Mouse (Mus musculus): ENCODE results near the gene Ager. TPM values are rescaled to one million over a fixed set of nuclear protein-coding genes. Genes with fewer than 3 reads are reported as not detected.

Gene Ager
- polyA plus RNA-seq, 1 experiment: 0.33 TPM

GRCm38 (mm10) chr17:34606186-34607039 is 8.8 kb downstream of the Ager start:
- Histone ChIP-seq H3K9me3 (ENCODE audit: control insufficient read depth, low read length) (no peaks in the 10 kb centered on the region), H3K4me1 (ENCODE audit: control insufficient read depth) (peaks cover 66% of the 10 kb centered on the region), H3K4me3 (replicated peaks) (peak overlapping the region; percentile 94), H3K36me3 (ENCODE audit: control insufficient read depth) (peaks cover 40% of the 10 kb centered on the region), H3K27me3 (ENCODE audit: control insufficient read depth) (no peaks in the 10 kb centered on the region)
- TF ChIP-seq GATA1 (IDR thresholded peaks at IDR 0.05; ENCODE audit: low read length) (no peak), TAL1 (IDR thresholded peaks at IDR 0.05; ENCODE audit: low read length) (no peak)

DNA sequence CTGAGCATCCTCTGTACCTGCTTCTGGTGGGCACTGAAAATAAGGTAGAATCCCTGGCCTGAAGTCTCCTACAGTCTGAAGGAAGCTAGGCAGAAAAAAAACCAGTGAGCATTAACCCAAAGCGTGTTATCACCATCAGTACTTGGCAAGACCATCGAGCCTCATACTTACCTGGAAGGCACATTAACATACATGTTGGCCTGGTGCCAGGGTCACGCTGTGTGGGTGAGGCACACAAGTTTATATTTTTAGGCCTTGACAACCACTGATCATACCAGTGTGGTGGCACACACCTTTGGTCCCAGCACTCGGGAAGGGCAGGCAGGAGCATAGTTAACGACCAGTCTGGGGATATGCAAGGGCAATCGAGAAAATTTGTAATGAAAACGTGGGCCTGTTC is 10.3 kb downstream of the Ager start:
- Histone ChIP-seq H3K27me3 (ENCODE audit: control insufficient read depth) (no peaks in the 10 kb centered on the region), H3K4me3 (replicated peaks) (no peak overlapping the region), H3K9me3 (ENCODE audit: control insufficient read depth, low read length) (no peaks in the 10 kb centered on the region), H3K4me1 (ENCODE audit: control insufficient read depth) (peaks cover 56% of the 10 kb centered on the region), H3K36me3 (ENCODE audit: control insufficient read depth) (peaks cover 47% of the 10 kb centered on the region)
- no peak for TF ChIP-seq TAL1 (IDR thresholded peaks at IDR 0.05; ENCODE audit: low read length)
- no peak for TF ChIP-seq GATA1 (IDR thresholded peaks at IDR 0.05; ENCODE audit: low read length)

DNA sequence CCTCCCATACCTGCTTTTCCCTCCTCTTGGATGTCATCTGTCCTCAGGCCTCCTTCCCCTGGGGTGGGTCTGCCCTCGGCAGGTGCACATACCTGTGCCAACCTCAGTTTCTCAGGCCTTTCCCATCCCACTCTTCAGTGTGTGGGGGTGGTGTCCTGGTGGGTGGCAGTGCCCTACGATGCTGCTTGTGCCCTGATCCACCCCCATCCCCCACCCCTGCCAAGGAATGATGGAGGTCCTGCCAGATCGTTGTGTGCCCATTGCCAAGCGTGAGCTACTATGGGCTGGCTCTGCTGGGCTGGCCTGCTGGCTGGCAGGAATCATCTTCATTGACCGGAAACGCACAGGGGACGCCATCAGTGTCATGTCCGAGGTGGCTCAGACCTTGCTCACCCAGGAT is 13.4 kb downstream of the Ager start:
- H3K36me3 ChIP-seq (ENCODE audit: control insufficient read depth): peaks cover 68% of the 10 kb centered on the region
- no peaks in the 10 kb centered on the region for H3K9me3 ChIP-seq (ENCODE audit: control insufficient read depth, low read length)
- TF ChIP-seq TAL1 (IDR thresholded peaks at IDR 0.05; ENCODE audit: low read length): no peak
- TF ChIP-seq GATA1 (IDR thresholded peaks at IDR 0.05; ENCODE audit: low read length): no peak
- H3K27me3 ChIP-seq (ENCODE audit: control insufficient read depth): no peaks in the 10 kb centered on the region
- no peak overlapping the region for H3K4me3 ChIP-seq (replicated peaks)
- H3K4me1 ChIP-seq (ENCODE audit: control insufficient read depth): peaks cover 43% of the 10 kb centered on the region

DNA sequence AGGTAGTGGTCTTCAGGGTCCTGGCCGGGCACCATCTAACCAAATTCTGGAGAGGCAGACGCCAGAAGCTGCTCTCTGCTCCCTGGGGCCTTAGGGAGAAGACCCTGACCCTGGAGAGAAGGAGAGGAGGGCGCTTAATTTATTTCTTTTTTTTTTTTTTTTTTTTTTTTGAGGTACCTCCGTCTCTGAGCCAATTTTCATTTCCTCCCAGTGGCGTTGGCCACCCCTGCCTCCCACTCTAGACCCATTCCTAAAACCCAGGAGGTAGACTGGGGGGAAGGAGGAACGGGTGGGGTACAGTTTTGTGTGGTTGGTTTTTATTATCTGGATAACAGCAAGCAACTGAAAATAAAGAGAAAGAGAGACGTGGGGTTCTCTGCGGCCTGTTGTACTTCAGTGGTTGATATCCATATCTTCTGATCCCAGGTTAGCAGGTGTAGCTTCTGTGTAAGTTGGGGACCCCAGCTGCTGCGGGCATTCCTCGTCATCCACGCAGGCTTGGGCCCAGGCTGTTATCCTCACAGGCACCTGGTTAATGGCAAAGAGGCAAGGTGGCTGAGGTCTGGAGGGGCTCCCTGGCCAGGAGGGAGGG is 15.5 kb downstream of the Ager start:
- Histone ChIP-seq H3K27me3 (ENCODE audit: control insufficient read depth) (no peaks in the 10 kb centered on the region), H3K4me3 (replicated peaks) (no peak overlapping the region), H3K9me3 (ENCODE audit: control insufficient read depth, low read length) (no peaks in the 10 kb centered on the region), H3K36me3 (ENCODE audit: control insufficient read depth) (peaks cover 65% of the 10 kb centered on the region), H3K4me1 (ENCODE audit: control insufficient read depth) (peaks cover 23% of the 10 kb centered on the region)
- TF ChIP-seq GATA1 (IDR thresholded peaks at IDR 0.05; ENCODE audit: low read length): no peak
- no peak for TF ChIP-seq TAL1 (IDR thresholded peaks at IDR 0.05; ENCODE audit: low read length)

GRCm38 (mm10) chr17:34613830-34614229 is 16.2 kb downstream of the Ager start:
- Histone ChIP-seq H3K4me1 (ENCODE audit: control insufficient read depth) (peaks cover 17% of the 10 kb centered on the region), H3K27me3 (ENCODE audit: control insufficient read depth) (no peaks in the 10 kb centered on the region), H3K4me3 (replicated peaks) (no peak overlapping the region), H3K9me3 (ENCODE audit: control insufficient read depth, low read length) (no peaks in the 10 kb centered on the region), H3K36me3 (ENCODE audit: control insufficient read depth) (peaks cover 59% of the 10 kb centered on the region)
- TF ChIP-seq TAL1 (IDR thresholded peaks at IDR 0.05; ENCODE audit: low read length) (no peak), GATA1 (IDR thresholded peaks at IDR 0.05; ENCODE audit: low read length) (no peak)

DNA sequence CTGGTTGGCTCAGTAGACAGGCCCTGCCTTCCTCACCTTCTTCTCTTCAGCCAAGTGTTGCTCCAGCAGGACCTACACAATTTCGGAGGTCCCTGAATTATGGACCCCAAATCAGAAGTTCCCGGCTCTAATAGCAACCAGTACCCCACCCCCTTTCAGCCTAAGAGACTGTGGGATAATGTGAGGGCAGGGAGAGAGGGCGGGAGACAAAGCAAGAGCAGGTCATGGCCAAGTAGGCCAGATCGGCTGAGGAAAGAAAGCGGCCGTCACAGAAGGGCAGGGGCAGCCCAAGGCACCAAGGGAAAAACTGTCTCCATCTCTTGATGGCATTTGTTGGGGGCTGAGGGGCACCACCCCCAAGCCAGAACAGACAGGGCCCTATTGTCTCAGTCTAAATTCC is 18.2 kb downstream of the Ager start, which contains the start of gene Egfl8:
Egfl8 (minus strand) TSS at position 101 of the 400 bp plus-strand sequence.
- no peaks in the 10 kb centered on the region for H3K9me3 ChIP-seq (ENCODE audit: control insufficient read depth, low read length)
- H3K4me1 ChIP-seq (ENCODE audit: control insufficient read depth): peaks cover 17% of the 10 kb centered on the region
- no peaks in the 10 kb centered on the region for H3K27me3 ChIP-seq (ENCODE audit: control insufficient read depth)
- no peak within 1 kb of the TSS for H3K4me3 ChIP-seq (replicated peaks)
- peaks cover 51% of the 10 kb centered on the region for H3K36me3 ChIP-seq (ENCODE audit: control insufficient read depth)
- TF ChIP-seq GATA1 (IDR thresholded peaks at IDR 0.05; ENCODE audit: low read length): no peak
- TF ChIP-seq TAL1 (IDR thresholded peaks at IDR 0.05; ENCODE audit: low read length): no peak

DNA sequence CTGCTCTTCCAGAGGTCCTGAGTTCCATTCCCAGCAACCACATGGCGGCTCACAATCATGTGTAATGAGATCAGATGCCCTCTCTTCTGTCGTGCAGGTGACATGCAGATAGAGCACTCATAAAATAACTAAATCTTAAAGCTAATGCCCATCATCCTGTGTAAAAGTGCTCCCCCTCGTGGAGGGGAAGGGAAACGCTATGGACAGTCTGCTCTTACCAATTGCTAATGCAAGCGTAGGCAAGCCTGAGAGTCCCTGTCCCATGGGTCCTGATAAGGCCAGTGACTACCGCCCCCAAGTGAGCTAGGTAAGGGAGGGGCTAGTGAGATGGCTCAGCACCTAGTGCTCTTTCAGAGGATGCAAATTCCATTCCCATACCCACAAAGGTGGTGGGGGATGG is 21.3 kb downstream of the Ager start:
- Histone ChIP-seq H3K9me3 (ENCODE audit: control insufficient read depth, low read length) (no peaks in the 10 kb centered on the region), H3K36me3 (ENCODE audit: control insufficient read depth) (peaks cover 30% of the 10 kb centered on the region), H3K27me3 (ENCODE audit: control insufficient read depth) (no peaks in the 10 kb centered on the region), H3K4me3 (replicated peaks) (no peak overlapping the region), H3K4me1 (ENCODE audit: control insufficient read depth) (peaks cover 20% of the 10 kb centered on the region)
- TF ChIP-seq GATA1 (IDR thresholded peaks at IDR 0.05; ENCODE audit: low read length) (no peak), TAL1 (IDR thresholded peaks at IDR 0.05; ENCODE audit: low read length) (no peak)

- no peaks in the 10 kb centered on the region for H3K27me3 ChIP-seq (ENCODE audit: control insufficient read depth)
- peaks cover 20% of the 10 kb centered on the region for H3K4me1 ChIP-seq (ENCODE audit: control insufficient read depth)
- H3K9me3 ChIP-seq (ENCODE audit: control insufficient read depth, low read length): no peaks in the 10 kb centered on the region
- no peak overlapping the region for H3K4me3 ChIP-seq (replicated peaks)
- peaks cover 19% of the 10 kb centered on the region for H3K36me3 ChIP-seq (ENCODE audit: control insufficient read depth)
- TF ChIP-seq TAL1 (IDR thresholded peaks at IDR 0.05; ENCODE audit: low read length) (no peak), GATA1 (IDR thresholded peaks at IDR 0.05; ENCODE audit: low read length) (no peak)
Observed at GRCm38 (mm10) chr17:34621006-34621405, 23.3 kb downstream of the Ager start.

- Histone ChIP-seq H3K4me1 (ENCODE audit: control insufficient read depth) (peaks cover 41% of the 10 kb centered on the region), H3K27me3 (ENCODE audit: control insufficient read depth) (peaks cover 19% of the 10 kb centered on the region), H3K36me3 (ENCODE audit: control insufficient read depth) (peaks cover 13% of the 10 kb centered on the region), H3K4me3 (replicated peaks) (no peak overlapping the region), H3K9me3 (ENCODE audit: control insufficient read depth, low read length) (no peaks in the 10 kb centered on the region)
- TF ChIP-seq GATA1 (IDR thresholded peaks at IDR 0.05; ENCODE audit: low read length): no peak
- no peak for TF ChIP-seq TAL1 (IDR thresholded peaks at IDR 0.05; ENCODE audit: low read length)
Observed at GRCm38 (mm10) chr17:34623161-34623560, 25.5 kb downstream of the Ager start.
